Mouse (Mus musculus) CD4-positive, CD25-positive, alpha-beta regulatory T cell, adult 4 months (primary cell): Measurements from ENCODE around the gene Ankrd13a. TPM values are rescaled to one million over a fixed set of nuclear protein-coding genes. Genes with fewer than 3 reads are reported as not detected.
"Not testable (repeated sequence)": the region's sequence is repeated elsewhere in the genome, so short reads cannot be mapped to it uniquely, and the experiment has no call there.

Source experiments
- ATAC-seq: one replicate; pipeline ENCODE4 v1.8.0; 2017
- polyA plus RNA-seq, 2 experiments: library from polyadenylated mRNA; unstranded; fragments of 100-300 nt; shearing (Covaris generic); gene quantifications; one replicate each; pipeline ENCODE4 v1.2.1; 2017

The Ankrd13a gene
- polyA plus RNA-seq, 2 experiments from 2014 or later: 13.9 to 23.3 TPM

GRCm38 (mm10) chr5:114840481-114840880, 66.0 kb downstream of the Ankrd13a start:
- not testable (repeated sequence) for ATAC-seq

- ATAC-seq: not testable (repeated sequence)
These were observed 67.7 kb downstream of the Ankrd13a start for GRCm38 (mm10) chr5:114842155-114842554.

GRCm38 (mm10) chr5:114842674-114843073, 68.2 kb downstream of the Ankrd13a start:
- ATAC-seq: no peak

- not testable (repeated sequence) for ATAC-seq
These were observed 69.9 kb downstream of the Ankrd13a start for GRCm38 (mm10) chr5:114844371-114844770.

- no peak for ATAC-seq
These were observed 77.2 kb downstream of the Ankrd13a start for GRCm38 (mm10) chr5:114851565-114852236.

GRCm38 (mm10) chr5:114853364-114853763, 78.9 kb downstream of the Ankrd13a start, which contains the start of gene 4930519G04Rik:
Gene 4930519G04Rik (plus strand): TSS chr5:114853664.
- not testable (repeated sequence) for ATAC-seq

Other genes with a start within 250 kb of the Ankrd13a start
- not detected for gene Fam222a, start 206.7 kb upstream of the Ankrd13a start, polyA plus RNA-seq
- gene Trpv4, start 116.3 kb upstream of the Ankrd13a start, polyA plus RNA-seq: 1 to 10 TPM in 1 of 2 experiments, under 1 TPM in 1; 0.13 to 1.4 TPM
- gene Gltp, start 83.7 kb upstream of the Ankrd13a start, polyA plus RNA-seq: 100 to 1,000 TPM; 217 to 251 TPM
- gene Tchp, start 66.9 kb upstream of the Ankrd13a start, polyA plus RNA-seq: 10 to 100 TPM in 1 of 2 experiments, 1 to 10 TPM in 1; 3.7 to 14.3 TPM
- gene Git2, start 840 bp downstream of the Ankrd13a start, polyA plus RNA-seq: 100 to 1,000 TPM; 147 to 207 TPM
- 10 to 100 TPM; 51.9 to 57.3 TPM for gene 1500011B03Rik, start 48.8 kb downstream of the Ankrd13a start, polyA plus RNA-seq
- not detected for gene 4930519G04Rik, start 79.0 kb downstream of the Ankrd13a start, polyA plus RNA-seq
- not detected for gene Gm9936, start 84.0 kb downstream of the Ankrd13a start, polyA plus RNA-seq
- 10 to 100 TPM; 19.0 to 21.2 TPM for gene Oasl2, start 122.3 kb downstream of the Ankrd13a start, polyA plus RNA-seq
- 1 to 10 TPM; 5.8 to 9.1 TPM for gene Oasl1, start 148.6 kb downstream of the Ankrd13a start, polyA plus RNA-seq
- gene 2210016L21Rik, start 167.5 kb downstream of the Ankrd13a start, polyA plus RNA-seq: 10 to 100 TPM; 34.5 to 46.3 TPM
- under 1 TPM in 1 of 2 experiments, not detected in 1; 0.09 TPM for gene Hnf1a, start 196.4 kb downstream of the Ankrd13a start, polyA plus RNA-seq
- 10 to 100 TPM; 10.2 to 14.2 TPM for gene Sppl3, start 236.5 kb downstream of the Ankrd13a start, polyA plus RNA-seq